Mouse (Mus musculus) adrenal gland, adult 2 months (tissue): ENCODE results near the gene Rps2. TPM values are rescaled to one million over a fixed set of nuclear protein-coding genes. Genes with fewer than 3 reads are reported as not detected.

Experiments
- DNase-seq: peaks from one replicate; pipeline ENCODE4 v3.0.0; 2021
- polyA plus RNA-seq: library from polyadenylated mRNA; depleted of rRNA; stranded (reverse); fragments of >200 nt; gene quantifications from 2 replicates; pipeline ENCODE4 v1.2.3, GENCODE M21; 2012
- total RNA-seq, 2 experiments: library from RNA; stranded (reverse); gene quantifications; 2 replicates each; pipeline ENCODE4 v1.2.3; 2021

The Rps2 gene
- total and polyA plus RNA-seq, 3 experiments = 718 to 2,907 (median 903) TPM

DNA sequence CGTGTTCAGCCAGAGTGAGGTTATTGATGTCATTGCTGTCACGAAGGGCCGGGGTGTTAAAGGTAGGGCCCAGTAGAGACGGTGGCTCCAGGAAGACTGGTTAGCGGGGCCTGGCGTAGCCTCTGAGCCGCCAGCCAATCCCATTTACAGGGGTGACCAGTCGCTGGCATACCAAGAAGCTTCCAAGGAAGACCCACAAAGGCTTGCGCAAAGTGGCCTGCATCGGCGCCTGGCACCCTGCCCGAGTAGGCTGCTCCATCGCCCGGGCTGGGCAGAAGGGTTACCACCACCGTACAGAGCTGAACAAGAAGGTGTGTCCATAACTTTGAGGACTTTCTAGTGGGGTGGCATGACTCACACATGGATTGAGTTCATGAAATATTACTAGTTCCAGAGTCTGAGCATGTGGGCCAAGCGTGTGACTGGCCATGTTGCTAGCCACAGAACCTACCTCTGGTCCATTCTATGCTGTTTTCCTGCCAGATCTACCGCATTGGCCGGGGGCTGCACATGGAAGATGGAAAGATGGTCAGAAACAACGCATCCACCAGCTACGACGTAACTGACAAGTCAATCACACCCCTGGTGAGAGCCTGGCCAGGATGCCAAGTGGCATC lies 15.6 kb downstream of the Rps2 start:
- no peak for DNase-seq

DNA sequence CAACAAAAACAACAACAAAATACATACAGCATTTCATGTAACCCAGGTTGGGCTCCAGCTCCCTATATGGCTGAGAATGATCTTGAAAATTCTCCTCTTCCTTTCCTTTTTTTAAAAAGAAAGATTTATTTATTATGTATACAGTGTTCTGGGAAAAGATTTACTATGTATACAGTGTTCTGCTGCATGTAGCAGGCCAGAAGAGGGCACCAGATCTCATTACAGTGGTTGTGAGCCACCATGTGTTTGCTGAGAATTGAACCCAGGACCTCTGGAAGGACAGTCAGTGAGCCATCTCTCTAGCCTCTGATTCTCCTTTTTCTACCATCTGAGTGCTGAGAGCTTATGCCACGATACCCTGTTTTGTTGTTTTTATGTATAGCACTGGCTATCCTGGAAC lies 16.6 kb downstream of the Rps2 start:
- no peak for DNase-seq

GRCm38 (mm10) chr17:24735446-24735845 lies 17.5 kb downstream of the Rps2 start:
- no peak for DNase-seq

GRCm38 (mm10) chr17:24736330-24737051 lies 18.6 kb downstream of the Rps2 start, which contains the start of gene Msrb1:
TSS of gene Msrb1 (plus strand) at chr17:24736642.
- DNase-seq = peak; percentile 98

DNA sequence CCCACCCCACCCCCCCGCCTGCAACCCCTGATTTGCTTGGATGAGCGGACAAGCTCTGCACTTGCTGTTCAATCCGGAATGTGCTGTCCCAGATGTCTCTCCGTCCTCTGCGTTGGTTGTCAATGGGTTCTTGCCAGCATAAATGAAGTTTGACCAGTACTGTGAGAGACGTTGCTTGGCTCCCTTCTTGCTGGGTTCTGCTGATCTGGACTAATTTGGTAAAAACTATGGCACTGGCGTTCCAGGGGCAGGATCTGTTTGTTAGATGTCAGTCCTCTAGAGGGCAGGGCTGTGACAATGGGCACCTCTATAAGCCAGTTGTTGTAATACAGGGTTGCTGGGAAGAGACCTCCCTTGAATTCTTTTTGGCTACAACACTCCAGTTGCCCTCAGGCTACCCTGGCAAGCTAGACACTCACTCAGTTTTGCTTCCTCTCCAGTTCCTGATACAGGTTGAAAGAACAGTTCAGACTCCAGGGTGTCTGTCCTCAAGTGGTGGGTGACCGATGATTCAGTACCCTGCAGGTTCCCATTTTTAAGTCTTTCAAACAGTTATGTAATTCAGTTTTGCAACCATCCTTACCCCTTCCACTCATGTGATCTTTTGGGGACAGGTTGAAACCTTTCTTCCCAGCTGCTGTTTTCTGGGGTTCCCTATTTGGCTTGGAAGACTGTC lies 19.4 kb downstream of the Rps2 start:
- peak; percentile 40 for DNase-seq

- DNase-seq = no peak
Measured at GRCm38 (mm10) chr17:24738238-24738637, 20.3 kb downstream of the Rps2 start.

DNA sequence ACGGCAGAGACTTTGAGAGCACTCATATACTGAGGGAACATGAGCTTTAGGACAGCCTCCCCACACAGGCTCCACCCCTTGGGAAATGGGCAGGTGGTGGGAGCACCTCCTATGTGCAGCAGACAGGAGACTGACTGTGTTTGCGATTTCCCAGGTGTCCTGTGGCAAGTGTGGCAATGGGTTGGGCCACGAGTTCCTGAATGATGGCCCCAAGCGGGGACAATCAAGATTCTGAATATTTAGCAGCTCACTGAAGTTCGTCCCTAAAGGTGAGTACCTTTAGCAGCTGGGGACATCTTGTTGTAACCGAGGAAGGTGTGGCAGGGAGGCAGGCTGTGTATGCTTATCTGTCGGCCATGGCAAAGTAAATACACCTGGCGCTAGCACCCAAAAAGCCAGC lies 22.0 kb downstream of the Rps2 start:
- DNase-seq = no peak

DNA sequence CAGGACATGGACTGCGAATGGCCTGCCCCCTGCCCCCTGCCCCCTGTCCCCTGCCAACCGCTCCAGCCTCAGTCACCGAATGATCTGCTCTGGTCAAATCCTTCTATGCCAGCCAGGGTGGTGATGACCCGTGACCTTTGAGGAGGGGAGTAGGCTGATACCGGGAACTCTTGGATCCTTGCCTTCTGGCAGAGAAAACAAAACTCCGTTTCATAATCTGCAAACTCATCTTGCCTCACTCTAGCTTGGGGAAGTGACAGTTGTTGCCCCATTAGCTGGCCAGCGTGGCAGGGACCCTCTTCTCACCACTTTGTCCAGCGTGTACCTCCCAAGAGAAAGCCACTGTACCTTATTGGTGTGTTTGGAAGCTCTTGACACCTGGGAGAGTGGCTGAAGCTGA lies 24.4 kb downstream of the Rps2 start:
- peak; percentile 72 for DNase-seq

GRCm38 (mm10) chr17:24743896-24744295 lies 26.0 kb downstream of the Rps2 start:
- no peak for DNase-seq

- DNase-seq = no peak
Measured at GRCm38 (mm10) chr17:24744381-24744780, 26.5 kb downstream of the Rps2 start.

DNA sequence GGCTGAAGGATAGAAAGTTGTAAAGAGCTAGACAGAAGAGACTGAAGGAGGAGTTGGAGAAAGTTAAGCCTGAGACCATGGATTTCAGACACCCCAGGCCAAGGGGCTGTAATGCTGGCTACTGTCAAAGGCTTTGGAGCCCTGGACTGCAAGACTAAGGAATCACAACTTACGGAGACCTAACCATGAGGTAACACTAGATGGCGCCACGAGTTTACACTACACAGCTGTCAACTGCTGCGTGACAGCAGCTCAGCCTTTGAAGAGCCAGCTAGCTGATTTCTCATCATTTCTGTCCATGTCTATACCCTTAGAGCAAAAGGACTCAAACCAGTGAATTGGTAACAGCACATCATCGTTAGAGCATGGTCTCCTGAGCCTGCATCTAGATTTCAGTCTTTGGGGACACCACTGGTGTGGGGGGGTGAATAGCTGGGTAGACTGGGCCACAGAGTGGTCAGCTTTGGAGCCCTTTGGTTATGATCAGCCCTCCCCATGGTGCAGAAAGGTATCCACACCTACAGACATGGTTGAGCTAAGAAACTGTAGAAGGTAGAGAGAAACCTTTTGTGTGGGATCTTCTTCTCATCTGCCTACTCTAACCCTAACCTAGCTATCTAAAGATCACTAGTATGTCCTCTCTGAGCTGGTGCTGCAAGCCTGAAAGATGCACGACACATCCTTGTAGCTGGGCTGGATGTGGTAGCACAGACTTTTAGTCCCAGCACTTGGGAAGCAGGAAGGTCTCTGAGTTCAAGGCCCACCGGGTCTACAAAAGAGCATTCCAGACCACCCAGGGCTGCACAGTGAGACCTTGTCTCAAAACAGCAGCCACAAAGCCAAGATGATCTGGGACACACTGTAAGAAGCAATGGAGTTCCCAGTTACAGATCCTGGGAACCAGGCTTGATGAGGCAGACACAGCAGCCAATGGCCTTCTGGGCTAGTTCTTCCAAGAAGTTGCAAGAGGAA lies 27.9 kb downstream of the Rps2 start:
- peak; percentile 79 for DNase-seq

GRCm38 (mm10) chr17:24746986-24747385 lies 29.1 kb downstream of the Rps2 start:
- no peak for DNase-seq

- no peak for DNase-seq
Measured at GRCm38 (mm10) chr17:24751528-24751927, 33.6 kb downstream of the Rps2 start.

DNA sequence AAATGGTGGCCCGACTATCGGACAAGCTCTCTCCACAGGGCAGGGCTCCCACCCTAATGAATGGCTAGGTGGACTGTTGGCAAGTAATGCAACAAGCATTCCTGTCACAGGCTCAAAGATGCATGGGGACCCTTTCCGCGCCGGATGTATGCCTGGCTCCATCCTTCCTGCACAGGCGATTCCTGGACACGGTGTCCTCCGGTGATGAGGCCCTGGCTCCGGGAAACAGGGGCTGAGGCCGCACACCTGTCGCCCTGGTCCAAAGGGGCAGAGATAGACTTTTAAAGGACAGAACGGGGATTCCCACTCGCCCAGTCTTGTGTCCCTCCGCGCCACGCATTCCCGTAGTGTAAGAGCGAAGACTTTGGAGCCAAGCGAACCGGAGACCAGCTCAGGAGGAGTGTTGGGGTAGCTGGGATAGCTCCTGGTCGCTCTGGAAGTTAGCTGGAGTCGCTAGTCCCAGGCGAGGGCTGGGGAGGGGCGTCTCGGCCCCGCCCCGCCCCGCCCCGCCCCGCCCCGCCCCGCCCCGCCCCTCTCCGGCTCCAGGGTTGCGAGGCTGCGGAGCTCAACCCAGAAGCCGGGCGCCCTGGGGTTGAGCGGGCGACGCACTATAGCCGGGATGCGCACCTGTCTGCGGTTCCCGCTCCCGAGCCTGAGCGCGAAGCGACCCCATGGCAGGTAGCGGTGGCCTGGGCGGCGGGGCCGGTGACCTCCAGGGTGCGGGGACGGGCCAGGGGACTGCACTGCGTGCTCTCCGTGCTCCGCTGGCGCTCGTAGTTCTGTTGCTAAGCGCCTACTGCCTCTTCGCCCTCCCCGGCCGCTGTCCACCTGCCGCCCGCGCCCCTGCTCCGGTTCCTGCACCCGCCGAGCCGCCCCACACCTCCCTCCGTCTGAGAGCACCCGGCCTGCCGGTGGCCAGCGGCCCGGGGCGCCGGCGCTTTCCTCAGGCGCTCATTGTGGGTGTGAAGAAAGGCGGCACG lies 34.8 kb downstream of the Rps2 start, which contains the start of gene Hs3st6:
TSS of gene Hs3st6 (plus strand) at position 574 of the 980 bp plus-strand sequence.
- peak; percentile 66 for DNase-seq

GRCm38 (mm10) chr17:24757394-24757793 lies 39.5 kb downstream of the Rps2 start:
- DNase-seq = no peak

GRCm38 (mm10) chr17:24761121-24761520 lies 43.2 kb downstream of the Rps2 start:
- DNase-seq = no peak

DNA sequence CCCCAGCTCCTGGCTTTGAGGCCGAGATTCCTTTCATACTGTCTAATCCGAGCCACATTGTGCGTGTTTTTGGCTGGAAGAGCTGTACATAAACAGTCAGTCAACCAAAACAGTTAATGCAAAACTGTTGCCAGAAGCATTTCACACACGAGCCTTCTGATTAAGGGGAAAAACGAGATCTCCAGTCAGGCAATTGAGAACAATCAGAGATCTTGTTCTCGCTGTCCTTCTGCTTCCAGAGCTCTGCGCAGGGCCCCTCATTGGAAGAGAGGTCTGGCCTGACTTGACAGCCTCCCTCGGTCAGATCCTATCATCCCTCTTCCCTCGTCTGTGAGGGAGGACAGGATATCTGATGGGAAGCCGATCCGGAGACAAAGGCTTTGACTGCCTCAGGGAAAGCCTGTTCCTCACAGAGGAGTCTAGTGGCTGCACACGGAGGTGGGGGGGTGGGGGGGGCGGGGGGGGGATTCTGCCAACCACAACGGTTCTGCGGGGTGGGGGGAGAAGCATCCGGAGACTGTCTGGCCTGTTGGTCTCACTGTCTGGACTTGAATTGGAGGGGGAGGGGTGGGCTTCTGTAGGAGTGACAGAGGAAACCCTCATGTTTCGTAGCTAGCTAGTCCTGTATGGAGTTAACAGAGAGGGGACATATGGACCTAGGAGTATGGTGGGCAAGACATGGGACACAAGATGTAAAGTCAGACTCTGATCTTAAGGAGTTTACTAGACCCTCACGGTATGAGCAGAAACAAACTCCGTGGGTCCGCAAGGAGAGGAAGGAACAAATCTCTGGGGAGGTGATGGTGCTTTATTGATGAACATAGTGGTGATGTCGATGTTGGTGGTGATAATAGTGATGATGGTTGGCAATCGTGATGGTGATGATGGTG lies 47.3 kb downstream of the Rps2 start:
- DNase-seq = no peak

GRCm38 (mm10) chr17:24766266-24766875 lies 48.5 kb downstream of the Rps2 start:
- no peak for DNase-seq

GRCm38 (mm10) chr17:24769146-24769545 lies 51.2 kb downstream of the Rps2 start:
- DNase-seq = no peak
